Mouse (Mus musculus) ZHBTc4 (cell line): ENCODE results near the gene Arvcf.

Source experiments
- DNase-seq: peaks from one replicate; pipeline ENCODE4 v3.0.0-alpha.2; 2011; ENCODE audit warnings: low read depth, low spot score

Gene Arvcf

DNA sequence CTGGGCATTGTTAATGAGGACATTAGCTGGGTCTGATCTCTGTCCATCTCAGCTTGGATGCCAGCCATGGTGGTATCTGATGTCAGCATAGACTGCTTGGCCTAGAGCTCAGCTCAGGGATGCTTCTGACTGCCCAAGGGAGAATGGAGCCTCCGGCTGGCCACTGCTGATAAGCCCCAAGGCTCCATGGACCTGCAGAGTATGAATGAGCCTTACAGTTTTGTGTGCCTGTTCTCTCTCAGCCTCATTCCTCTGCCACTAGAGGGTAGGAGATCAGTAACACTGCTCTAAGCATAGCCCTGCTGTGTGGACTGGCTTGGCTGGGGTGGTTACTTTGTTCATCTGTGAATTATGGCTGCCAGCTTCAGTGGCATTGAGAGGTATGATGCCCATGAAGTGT lies 5.1 kb downstream of the Arvcf start:
- DNase-seq: no peak

DNA sequence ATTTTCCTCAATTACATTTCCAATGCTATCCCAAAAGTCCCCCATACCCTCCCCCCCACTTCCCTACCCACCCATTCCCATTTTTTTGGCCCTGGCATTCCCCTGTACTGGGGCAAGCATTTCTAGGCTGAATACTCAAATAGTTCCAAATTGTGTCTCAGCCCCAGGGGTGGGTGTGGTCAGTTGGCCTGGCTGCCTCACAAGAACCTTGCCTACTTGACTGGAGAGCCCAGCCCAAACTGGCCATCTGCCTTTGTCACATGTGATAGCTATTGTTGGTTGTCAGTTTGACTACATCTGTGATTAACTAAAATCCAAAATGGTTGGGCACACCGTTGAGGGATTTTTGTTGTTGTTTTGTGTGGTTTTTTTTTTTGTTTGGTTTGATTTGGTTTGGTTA lies 9.0 kb downstream of the Arvcf start:
- DNase-seq: peak; percentile 71

DNA sequence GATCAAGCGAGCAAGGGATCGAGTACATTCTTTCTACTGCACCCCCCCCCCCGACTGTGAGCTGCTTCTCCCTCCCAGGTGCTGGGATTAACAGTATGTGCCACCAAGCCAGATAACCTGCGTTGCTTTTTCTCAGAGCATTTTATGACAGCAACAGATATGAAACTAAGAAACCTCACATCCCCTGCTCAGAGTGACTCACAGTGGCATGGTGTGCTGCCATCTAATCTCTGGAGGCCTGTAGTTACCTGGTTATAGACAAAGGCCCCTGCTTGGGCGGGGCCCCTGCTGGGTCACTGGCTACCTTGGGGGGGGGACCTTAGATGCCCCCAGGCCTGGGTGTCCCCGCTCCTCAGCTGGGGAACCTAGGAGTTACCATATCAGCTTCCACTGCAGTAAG lies 10.0 kb downstream of the Arvcf start:
- DNase-seq: no peak

DNA sequence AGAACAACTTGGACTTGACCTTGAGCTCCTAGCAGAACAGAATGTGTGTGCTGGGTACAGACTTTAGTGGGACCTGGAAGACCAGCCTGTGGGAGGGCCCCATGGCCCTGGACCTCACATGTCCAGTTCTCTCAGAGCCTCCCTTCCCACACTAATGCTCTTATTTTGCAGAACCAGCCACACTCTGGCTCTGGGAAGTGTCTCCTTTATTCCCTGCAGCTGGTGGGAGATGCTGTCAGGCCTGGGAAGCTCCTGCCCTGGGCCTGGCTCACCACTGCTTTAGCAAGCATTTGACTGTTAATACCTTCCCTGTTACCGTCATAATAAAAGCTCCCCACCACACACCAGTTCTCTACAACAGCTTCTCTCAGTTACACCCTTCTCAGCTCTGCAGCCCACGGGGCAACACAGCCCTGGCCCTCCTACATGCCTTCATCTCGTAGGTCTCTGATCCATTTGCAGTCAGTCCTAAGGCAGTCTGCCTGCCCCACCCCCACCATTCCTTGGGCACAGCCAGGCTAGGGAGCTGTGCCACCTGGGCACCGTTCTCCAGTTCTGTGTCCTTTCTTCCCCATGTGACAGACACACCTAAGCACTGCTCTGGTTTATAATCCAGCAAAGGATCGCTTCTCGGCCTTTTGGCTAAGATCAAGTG lies 12.3 kb downstream of the Arvcf start:
- no peak for DNase-seq

DNA sequence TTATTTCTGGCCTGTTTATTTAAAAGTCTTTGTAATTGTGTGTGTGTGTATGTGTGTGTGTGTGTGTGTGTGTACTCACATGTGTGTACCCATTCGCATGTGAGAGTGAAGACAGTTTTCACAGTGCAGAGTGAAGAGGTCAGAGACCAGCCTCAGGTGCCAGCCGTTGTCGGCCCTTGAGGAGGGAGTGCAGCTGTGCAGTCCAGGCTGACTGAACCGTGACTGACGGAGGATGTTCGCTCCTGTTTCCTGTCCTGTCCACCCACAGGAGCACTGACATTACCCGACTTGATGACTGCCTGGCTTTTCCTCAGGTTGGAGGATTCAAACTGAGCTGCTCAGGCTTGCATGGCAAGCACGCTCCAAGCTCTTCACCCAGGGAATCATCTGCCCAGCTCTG lies 15.0 kb downstream of the Arvcf start:
- DNase-seq: no peak

DNA sequence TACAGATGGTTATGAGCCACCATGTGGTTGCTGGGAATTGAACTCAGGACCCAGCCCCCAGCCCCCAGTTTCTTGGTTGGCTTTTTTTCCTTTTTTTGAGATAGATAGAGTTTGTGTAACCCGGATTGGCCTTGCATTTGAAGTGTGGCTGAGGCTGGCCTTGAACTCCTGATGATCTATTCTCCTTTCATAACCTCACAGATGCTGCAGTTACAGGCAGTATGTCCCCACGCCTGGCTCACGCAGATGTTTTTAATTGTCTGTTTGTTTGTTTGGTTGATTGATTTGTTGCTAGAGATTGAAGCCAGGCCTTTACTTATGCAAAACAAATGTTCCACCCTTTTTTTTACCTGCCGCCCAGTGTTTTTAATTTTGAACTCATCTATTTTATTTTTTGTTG lies 18.9 kb downstream of the Arvcf start:
- DNase-seq: no peak

DNA sequence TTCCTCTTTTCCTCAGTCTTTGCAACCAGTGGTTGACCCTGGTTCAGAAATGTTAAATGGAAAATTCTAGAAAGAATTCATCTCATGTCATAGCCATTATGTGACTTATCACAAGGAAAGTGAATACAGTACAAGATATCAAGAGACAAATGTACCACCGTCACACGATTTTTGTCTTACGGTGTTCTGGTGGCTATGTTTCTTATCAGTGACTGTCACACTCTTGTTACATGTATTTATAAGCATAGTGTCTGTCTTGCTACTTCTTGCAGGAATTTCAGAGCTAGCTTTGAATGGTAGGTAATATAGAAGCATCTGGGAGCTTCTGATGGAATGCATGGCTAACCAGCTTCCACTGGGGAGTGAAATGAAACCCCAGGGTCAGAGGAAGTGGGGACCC lies 22.2 kb downstream of the Arvcf start:
- DNase-seq: no peak

DNA sequence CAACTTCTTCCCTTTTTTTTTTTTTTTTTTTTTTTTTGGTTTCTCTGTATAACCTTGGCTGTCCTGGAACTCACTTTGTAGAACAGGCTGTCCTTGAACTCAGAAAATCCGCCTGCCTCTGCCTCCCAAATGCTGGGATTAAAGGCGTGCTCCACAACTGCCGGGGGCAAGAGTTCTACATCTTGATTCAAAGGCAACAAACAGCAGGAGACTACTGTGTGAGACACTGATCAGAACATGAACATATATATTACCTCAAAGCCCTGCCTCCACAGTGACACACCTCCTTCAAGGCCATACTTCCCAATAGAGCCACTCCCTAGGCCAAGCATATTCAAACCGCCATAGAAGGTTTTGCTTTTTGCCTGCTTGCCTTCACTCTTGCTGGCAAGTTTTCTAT lies 25.6 kb downstream of the Arvcf start:
- DNase-seq: peak; percentile 54

DNA sequence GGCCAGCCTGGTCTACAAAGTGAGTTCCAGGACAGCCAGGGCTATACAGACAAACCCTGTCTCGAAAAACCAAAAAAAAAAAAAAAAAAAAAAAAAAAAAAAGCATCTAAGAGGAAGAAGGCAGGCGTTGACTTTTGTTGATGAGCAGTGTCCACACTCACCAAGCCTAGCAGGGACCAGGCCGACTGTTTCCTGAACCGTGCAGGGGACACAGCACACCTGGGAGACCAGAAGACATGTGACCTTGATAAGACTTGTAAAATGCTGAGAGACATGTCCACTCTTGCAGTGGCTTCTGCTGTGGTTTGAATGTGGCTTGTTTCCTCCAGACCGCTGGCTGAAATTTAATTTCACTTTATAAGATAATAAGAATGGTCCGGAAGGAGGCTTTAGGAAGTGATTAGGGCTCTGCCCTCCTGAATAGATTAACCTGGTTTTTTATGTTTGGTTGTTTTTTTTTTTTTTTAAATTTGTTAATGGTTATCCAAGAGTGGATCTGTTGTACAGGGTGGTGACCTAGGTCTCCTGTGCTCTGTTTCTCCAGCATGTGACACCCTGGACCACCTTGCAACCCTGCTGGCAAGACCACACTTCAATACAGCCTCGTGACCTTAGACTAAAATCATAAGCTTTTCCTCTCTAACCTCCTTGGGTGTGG lies 28.4 kb downstream of the Arvcf start:
- DNase-seq: no peak

DNA sequence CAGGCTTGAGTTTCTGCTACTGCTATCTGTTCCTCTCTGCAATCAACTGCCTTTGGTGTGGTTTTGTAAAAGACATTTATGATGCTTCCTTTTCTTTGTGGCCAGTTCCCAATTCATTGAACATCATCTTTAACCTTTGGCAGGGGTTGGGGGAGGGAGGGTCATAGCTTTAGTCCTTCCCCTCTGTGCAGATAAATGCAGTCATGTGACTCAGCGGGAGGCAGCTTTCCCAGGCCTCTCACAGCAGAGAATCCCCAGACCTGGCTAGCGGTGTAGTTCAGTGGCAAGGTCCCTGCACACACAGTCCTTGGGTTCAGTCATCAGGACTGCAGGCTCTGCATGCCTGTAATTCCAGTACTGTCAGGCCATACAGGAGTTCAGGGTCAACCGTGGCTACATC lies 29.2 kb downstream of the Arvcf start:
- DNase-seq: peak; percentile 80

DNA sequence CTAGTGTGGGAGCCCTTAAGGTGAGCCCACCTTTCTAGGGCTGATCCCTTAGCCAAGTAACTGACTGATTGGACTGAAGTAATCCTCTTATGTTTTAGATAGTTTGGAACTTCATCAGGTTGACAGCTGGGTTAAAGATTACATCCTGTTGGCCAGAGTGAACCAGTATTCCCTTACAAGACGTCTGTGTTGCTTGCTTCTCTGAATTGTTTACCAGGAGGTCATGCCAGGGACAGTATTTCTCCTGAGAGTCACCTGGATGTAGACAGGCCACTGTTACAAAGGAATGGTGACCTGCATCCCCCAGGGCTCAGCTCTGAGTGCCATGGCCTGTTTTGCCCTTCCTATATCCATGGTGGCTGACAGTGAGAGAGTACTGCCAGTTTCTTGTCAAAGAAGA lies 30.5 kb downstream of the Arvcf start:
- no peak for DNase-seq

DNA sequence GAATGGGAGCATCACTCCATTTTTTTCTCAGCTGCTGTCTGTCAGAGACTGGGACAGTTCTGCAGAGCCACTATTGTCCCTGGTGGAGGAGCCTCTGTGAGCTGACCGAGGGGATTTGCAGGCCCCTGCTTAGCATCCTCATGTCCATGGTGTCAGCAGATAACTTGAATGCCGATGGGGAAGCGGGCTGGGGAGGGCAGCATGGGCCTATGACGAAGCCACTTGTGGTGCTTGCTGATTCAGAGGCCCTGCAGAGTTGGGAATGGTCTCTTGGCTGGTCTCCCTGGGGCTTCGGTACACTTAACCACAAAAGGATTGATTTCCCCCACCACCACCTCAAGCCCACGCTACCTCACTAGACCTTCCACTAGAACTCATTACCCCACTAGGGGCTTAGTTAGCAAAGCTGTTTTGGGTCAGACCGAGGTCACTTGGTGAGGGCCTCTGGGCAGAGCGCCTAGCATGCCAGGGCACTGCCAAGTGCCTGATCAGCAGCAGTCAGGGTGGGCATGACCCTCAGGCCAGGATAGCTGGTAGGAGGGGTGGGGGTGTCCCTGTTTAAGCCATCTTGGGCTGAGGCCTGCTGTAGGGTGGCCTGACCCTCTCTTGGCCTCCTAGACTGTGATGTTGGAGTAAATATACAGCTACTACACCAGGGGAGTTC lies 31.5 kb downstream of the Arvcf start:
- DNase-seq: no peak

DNA sequence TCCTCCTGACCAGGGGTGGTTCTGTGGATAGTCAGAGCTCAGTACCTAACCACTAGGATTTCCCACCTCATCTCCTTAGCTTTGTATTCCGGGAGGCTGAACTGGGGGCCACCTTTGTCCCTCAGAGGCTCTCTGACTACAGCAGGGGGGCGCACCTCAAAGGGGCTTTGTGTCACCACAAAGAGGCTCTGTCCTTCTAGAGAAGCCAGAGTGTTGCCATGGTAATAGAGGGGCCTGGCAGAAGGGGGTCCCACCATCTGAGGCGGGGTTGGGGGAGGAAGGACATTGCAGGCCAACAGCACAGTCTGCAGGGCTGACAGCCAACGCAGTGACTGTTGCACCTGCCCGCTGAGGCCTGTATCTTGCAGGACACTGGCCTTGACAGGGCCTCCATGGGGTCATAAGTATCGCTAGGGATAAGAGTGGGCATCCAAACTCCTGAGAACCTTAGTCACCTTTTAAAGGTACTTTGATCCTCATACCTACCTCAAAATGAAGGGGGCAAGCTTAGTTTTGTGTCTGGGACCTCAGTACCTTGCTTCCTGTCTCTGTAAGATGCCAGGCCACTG lies 32.6 kb downstream of the Arvcf start:
- no peak for DNase-seq

DNA sequence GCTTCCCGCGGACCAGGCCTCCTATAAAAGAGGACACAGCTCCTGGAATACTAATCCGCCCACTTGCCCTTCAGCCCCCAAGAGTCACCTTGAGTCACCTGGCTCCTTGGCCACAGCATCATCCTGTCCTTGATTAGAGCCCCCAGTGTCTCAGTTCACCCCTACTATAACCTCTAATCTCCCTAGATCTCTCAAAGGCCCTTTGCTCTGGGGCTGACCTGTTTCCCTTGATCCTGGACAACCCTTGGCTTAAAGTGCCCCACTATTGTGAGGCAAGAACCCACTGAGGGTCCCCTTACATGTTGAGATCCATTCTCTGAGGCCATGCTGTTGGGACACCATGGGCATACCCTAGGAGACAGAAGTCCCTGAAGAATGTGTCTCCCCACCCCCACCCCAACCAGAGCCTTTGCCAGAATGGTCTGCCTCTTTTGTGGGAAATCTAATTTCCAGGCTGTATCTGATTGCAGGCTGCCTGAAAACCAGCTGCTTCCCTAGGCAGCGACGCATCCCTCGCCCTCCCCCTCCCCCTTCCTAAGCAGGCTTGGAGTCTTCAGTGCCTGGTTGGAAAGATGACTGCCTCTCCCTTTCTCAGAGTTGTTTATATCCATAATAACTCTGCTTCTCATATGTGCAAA lies 33.8 kb downstream of the Arvcf start:
- DNase-seq: no peak

DNA sequence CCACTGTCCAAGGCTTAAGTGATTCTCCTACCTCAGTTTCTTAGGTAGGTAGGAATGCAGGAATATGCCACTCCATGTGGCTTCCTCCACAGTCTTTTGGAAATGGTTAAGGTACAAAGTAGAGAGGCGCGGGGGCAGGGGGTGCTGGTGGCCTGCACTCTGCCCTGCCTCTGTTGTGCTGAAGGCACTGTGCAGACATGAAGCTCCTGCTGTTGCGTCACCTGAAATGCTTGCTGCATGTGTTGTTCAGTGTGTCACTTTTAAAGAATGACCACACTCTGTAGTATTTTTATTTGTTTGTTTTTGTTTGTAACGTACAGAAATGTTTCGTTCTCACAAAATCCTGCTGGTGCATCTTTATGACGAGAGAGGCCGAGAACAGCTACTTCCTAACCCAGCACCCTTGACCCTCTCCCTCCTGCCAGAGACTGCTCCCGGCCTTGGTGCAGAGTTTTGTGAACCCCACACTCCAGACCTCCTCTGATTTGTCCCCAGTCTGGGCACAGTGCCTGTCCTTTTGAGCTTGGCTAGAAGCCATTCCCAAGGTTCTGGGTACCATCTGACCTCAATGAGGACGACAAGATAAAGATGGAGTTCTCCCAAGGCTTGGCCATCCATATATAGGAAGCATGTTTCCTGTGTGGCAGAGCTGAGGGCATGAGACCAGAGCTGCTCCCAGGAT lies 35.2 kb downstream of the Arvcf start:
- DNase-seq: no peak

DNA sequence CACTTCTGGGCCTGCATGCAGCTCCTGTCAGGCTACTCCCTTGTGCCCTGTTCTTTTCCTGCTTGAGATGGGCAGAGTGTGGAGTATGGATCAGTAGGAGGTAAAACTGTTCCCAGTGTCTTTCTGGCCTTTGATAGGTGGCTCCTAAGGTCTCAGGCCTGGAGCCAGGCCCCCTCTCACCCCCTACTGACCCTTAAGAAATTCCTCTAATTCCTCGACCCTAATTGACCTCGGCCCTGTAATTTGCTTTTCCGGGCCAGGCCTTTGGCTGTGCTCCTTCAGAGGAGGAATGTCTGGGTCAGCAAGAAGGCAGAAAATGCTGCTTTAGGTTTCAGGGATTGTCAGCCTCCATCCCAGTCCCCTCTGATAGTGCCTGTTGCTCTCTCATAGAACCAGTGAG lies 35.8 kb downstream of the Arvcf start:
- DNase-seq: no peak

DNA sequence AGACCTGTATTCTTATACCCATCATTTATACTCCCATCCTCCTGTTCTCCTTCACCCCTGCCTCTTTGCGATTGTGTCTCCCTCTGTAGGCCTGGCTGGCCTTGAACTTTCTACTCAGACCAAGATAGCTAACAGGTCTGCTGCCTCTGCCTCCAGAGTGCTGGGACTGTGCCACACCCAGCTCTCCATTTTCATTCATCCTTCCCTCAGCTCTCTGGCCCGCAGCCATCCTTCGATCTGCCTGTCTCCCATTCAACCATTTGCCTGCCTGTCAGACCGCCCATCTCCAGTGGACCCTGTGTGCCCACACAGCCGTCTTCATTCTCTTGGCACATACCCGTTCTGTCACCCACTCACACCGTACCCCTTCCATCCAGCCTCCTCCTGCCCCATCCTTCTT lies 36.2 kb downstream of the Arvcf start:
- peak; percentile 34 for DNase-seq

DNA sequence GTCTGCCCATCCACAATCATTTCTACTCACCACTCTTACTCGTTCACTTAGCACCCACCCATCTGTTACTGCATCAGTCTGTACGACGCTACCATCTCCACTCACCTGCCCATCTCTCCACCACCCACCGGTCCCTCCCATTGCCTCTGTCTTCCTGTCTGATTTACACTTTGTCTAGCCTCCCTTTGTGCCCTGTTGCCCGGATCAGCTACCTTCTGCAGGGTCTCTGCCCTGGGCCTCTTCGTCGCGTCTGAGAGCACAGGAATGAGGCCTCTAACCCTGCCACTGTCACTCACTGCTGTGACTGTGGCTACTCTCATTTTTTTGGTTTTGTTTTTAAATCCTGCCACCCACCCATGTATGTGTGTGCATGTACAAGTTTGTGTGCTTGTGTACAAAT lies 36.7 kb downstream of the Arvcf start:
- no peak for DNase-seq

DNA sequence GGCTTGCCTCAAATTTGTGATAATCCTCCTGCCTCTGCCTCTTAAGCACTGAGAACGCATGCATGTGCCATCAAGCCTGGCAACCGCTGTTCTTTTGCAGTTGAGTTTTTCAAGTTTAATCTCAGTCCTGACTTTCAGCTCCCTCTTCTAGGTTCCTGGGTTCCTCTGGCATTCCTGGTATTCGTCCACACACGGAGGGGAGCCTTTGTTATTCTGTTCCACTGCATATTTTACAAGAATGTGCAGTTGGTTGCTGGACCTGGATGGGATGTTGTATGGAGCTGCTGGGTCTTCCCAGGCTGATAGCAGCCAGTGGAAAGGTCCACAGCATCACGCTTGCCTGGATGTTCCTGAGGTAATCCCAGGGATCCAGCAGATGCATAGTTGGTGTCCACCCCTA lies 37.4 kb downstream of the Arvcf start:
- peak; percentile 70 for DNase-seq

DNA sequence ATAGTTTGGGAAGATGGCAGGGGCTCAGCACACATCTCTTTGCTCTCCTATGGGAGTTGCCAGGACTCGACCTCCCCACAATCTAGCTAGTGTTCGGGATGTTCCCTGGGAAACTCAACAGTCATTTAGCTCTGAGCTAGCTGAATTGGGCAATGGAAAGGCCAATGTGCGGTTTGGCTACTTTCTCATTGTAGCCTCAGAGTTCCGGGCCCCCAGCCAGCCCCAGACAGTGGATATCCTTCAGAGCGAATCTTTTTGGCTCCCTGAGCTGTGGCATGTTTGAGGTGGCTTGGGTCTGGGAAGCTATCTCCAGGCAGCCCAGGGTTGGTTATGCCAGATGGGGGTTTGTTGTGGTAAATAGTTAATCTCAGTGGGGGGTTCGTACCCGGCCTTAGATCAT lies 38.5 kb downstream of the Arvcf start:
- DNase-seq: no peak

DNA sequence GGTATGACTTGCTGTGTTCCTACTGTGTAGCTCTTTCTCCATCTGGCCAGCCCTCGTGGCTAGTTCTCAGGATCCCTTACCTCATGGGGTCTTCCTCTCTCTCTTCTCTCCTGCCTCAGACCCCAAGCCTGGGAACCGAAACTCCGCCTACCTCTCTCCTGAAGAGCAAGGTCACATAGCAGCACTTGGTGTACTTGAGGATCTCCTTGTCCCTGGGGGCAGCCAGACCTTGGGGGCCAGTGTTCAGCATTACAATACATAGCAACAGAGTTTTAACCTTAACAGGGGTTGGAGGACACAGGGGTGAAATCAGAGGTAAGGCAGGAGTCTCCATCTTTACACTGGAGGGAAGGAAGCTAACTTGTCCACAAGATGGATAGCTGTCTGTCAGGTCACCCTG lies 39.0 kb downstream of the Arvcf start:
- DNase-seq: peak; percentile 48
